Mouse (Mus musculus) liver, embryonic 16.5 days (tissue): ENCODE results near the gene Ktn1. TPM values are rescaled to one million over a fixed set of nuclear protein-coding genes. Genes with fewer than 3 reads are reported as not detected.

ENCODE experiments used
- ATAC-seq: fragments of 200-750 bp; cut with Nextera tagmentation; 2 replicates; pipeline ENCODE4 v1.8.0; 2017; ENCODE audit warnings: low read depth, mild to moderate bottlenecking, moderate number of reproducible peaks, moderate library complexity
- H3K27ac ChIP-seq: fragments of 300-500 bp; sonication (generic); 2 replicates; pipeline ENCODE4 v1.5.1; 2014; ENCODE audit warnings: mild to moderate bottlenecking, low read length
- H3K27me3 ChIP-seq: fragments of 300-500 bp; sonication (generic); 2 replicates; pipeline ENCODE4 v1.6.1; 2014; ENCODE audit warnings: low read depth, low read length, mixed read lengths; ENCODE audit not compliant: control insufficient read depth, insufficient read depth
- H3K36me3 ChIP-seq: fragments of 300-500 bp; sonication (generic); 2 replicates; pipeline ENCODE4 v1.6.1; 2014; ENCODE audit warnings: mild to moderate bottlenecking; ENCODE audit not compliant: control insufficient read depth, insufficient read depth
- H3K4me1 ChIP-seq: fragments of 300-500 bp; sonication (generic); 2 replicates; pipeline ENCODE4 v1.6.1; 2014; ENCODE audit warnings: low read depth, low read length, mixed read lengths; ENCODE audit not compliant: control insufficient read depth
- H3K4me2 ChIP-seq: fragments of 300-500 bp; sonication (generic); 2 replicates; pipeline ENCODE4 v1.6.1; 2014; ENCODE audit warnings: low read depth, low read length, mixed read lengths
- H3K4me3 ChIP-seq: fragments of 300-500 bp; sonication (generic); 2 replicates; pipeline ENCODE4 v1.5.1; 2014; ENCODE audit warnings: low read depth, mild to moderate bottlenecking, low read length
- H3K9ac ChIP-seq: fragments of 300-500 bp; sonication (generic); 2 replicates; pipeline ENCODE4 v1.6.1; 2014; ENCODE audit warnings: low read depth, low read length
- H3K9me3 ChIP-seq: fragments of 300-500 bp; sonication (generic); replicated peaks from 2 replicates; pipeline ENCODE4 v1.6.1; 2016; ENCODE audit warnings: low read length; ENCODE audit not compliant: control insufficient read depth
- WGBS: fragments of 180-500 bp; shearing (Covaris S2); extraction: QIAGEN DNeasy Blood & Tissue Kit; methylation state at CpG from one replicate; pipeline ENCODE4 v1.1.7; 2014; ENCODE audit not compliant: insufficient replicate concordance; 5-methylcytosine and 5-hydroxymethylcytosine counted together
- polyA plus RNA-seq: library from polyadenylated mRNA; unstranded; fragments of >200 nt; fragmentation: Nextera tagmentation; extraction: Ambion mirVana; gene quantifications from 2 replicates; pipeline ENCODE4 v1.2.1, GENCODE M21; 2015

Gene Ktn1
- polyA plus RNA-seq, 1 experiment from 2014 or later, result 10.4 TPM

DNA sequence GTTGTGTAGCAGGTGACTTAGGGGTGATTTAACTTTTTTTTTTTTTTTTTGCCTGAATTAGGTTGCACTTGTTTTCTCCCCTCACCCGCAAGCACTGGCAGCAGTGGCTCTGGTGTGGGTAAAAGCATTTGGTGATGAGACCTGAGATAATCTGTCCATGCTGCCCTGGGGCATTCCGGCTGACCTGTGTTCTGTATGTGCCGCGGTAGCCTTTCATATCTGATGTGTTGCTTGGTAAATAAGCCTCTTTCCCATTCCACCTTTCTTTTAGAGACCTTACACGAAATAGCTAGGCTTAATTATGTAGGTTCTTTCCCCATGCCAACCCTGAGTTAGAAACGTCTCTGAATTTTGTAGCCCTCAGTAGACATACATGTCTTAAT lies 2.1 kb downstream of the Ktn1 start:
- peaks cover 5% of the 10 kb centered on the region for H3K4me1 ChIP-seq
- no peak for ATAC-seq
- peak overlapping the region; percentile 74; the same call in 1 of the 2 replicates for H3K9ac ChIP-seq
- 28% methylated on average over 6 of the region's 6 CpGs for WGBS
- H3K27me3 ChIP-seq, result peaks cover 3% of the 10 kb centered on the region; the same call in 1 of the 2 replicates
- peak overlapping the region; percentile 87 for H3K4me2 ChIP-seq
- H3K27ac ChIP-seq, result no peak overlapping the region
- H3K9me3 ChIP-seq, result no peaks in the 10 kb centered on the region
- H3K36me3 ChIP-seq, result no peaks in the 10 kb centered on the region
- peak overlapping the region; percentile 74 for H3K4me3 ChIP-seq

DNA sequence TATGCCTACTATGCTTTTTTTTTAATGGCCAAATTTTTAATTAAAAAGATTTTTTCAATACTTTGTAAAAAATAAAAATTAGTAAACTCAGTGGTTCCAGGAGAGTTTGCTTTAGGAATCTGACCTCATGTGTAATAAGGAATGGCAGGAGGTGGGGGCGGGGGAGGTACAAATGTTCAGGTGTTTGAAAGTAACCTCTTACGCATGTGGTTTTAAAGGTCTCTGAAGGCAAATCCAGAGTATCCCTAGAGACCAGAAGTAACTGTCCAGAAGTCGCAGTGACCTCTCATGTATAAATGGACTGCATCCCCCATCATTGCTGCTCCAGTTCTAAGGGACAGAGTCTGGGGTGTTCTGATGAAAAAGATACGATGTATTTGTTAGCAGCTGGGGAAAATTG lies 3.0 kb downstream of the Ktn1 start:
- ATAC-seq, result no peak
- H3K9ac ChIP-seq, result no peak overlapping the region
- peaks cover 5% of the 10 kb centered on the region for H3K4me1 ChIP-seq
- H3K27ac ChIP-seq, result no peak overlapping the region
- H3K27me3 ChIP-seq, result peaks cover 3% of the 10 kb centered on the region; the same call in 1 of the 2 replicates
- WGBS, result 65% methylated on average over 4 of the region's 4 CpGs
- no peaks in the 10 kb centered on the region for H3K9me3 ChIP-seq
- H3K4me3 ChIP-seq, result no peak overlapping the region
- no peaks in the 10 kb centered on the region for H3K36me3 ChIP-seq
- H3K4me2 ChIP-seq, result no peak overlapping the region

DNA sequence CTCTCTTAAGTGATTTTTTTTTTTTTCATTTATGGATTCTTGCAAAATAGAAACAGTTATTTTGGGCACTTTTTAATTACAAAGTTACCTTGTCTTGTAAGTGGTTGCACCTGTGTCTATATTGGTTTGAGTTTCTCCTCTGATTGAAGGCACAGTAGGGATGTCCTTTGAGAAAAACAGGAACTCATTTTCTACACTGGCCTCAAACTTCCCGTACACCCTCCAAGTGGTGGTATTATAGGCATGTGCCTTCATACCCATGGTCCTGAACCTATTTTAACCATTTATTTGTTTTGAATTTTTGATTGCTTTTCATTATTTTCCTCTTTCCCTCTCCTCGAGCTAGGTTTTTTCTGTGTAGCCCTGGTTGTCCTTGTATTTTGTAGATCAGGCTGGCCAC lies 7.2 kb downstream of the Ktn1 start:
- H3K27me3 ChIP-seq, result no peaks in the 10 kb centered on the region
- no peak for ATAC-seq
- no peaks in the 10 kb centered on the region for H3K36me3 ChIP-seq
- H3K9ac ChIP-seq, result no peak overlapping the region
- WGBS, result 34% methylated on average over 2 of the region's 2 CpGs
- no peaks in the 10 kb centered on the region for H3K9me3 ChIP-seq
- no peak overlapping the region for H3K27ac ChIP-seq
- no peak overlapping the region for H3K4me3 ChIP-seq
- no peak overlapping the region for H3K4me2 ChIP-seq
- peaks cover 2% of the 10 kb centered on the region; the same call in 1 of the 2 replicates for H3K4me1 ChIP-seq

DNA sequence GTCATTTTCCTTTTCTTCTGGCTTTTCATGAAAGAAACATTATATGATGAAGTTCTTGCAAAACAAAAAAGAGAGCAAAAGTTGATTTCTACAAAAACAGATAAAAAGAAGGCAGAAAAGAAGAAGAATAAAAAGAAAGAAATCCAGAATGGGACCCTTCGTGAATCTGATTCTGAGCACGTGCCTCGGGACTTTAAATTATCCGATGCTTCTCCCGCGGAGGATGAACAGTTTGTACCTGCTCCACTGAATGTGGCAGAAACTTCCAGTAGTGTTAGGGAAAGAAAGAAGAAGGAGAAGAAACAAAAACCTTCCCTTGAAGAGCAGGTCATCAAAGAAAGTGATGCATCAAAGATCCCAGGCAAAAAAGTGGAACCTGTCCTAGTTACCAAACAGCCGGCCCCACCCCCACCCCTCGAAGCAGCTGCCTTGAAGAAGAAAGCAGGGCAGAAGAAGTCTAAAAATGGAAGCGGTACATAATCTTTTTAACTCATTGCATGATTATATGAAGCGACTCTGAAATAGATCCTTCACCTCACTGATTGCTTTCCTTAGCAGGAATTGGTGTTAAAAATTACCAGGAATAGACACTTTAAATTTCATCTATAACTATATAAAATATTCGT lies 15.7 kb downstream of the Ktn1 start:
- Histone ChIP-seq H3K4me1 (no peaks in the 10 kb centered on the region), H3K36me3 (no peaks in the 10 kb centered on the region), H3K27ac (no peak overlapping the region), H3K27me3 (no peaks in the 10 kb centered on the region), H3K4me2 (no peak overlapping the region), H3K9ac (no peak overlapping the region), H3K9me3 (no peaks in the 10 kb centered on the region), H3K4me3 (no peak overlapping the region)
- no peak for ATAC-seq
- WGBS, result 71% methylated on average over 11 of the region's 11 CpGs

DNA sequence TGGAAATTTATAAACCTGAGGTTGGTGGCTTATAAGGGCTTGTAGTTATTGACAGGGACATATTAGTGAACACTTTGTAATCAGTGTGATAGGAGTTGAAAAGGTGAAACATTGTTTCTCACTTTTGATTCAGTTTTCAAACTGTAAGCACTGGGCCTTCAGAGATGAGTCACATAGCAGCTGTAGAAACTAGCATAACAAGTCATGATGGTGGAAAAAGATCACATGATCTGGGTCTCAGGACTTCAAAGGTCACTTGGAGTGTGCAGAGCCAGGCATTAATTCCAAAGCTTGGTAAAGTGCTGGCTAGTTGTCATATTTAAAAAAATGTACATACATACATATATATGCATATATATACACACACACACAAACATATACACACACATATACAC lies 16.2 kb downstream of the Ktn1 start:
- no peak for ATAC-seq
- H3K4me1 ChIP-seq, result no peaks in the 10 kb centered on the region

DNA sequence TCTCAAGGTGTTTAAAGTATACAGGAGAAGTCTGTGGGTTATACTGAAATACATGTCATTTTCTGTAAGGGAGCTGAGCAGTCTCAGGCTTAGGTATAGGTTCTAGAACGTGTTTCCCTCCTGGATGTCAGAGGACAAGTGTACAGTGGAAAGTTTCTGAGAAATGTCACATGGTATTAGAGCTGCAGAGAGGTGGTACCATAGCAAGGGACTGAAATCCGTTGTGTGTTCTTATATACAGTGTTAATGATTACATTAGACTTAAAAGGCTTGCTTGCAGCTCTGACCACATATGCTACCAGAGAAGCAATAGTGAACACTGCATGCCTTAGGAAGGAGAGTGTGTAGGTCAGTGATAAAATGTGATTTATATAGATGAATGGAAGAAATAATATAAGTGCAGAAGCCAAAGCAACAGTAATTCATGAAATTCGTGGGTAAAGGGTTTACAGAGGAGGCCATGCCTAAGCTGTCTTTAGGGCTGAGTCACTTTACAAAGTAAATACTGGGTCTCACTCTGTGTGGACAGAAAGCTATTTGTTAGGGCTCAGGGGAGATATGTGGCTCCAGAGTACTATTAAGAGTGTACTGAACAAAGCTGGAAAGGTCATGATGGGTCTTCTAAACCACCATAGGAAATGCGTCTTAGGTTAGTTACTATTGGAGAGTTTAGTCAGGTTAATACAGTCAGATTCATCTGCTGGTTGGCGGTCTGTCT lies 17.0 kb downstream of the Ktn1 start:
- Histone ChIP-seq H3K4me2 (no peak overlapping the region), H3K4me1 (no peaks in the 10 kb centered on the region), H3K9me3 (no peaks in the 10 kb centered on the region), H3K27me3 (no peaks in the 10 kb centered on the region), H3K36me3 (no peaks in the 10 kb centered on the region), H3K9ac (no peak overlapping the region), H3K4me3 (no peak overlapping the region), H3K27ac (no peak overlapping the region)
- ATAC-seq, result peak; percentile 85
- WGBS, result 66% methylated on average over 5 of the region's 5 CpGs

More for the DNA sequence above, 16.2 kb downstream of the Ktn1 start:
- Histone ChIP-seq H3K4me3 (no peak overlapping the region), H3K27ac (no peak overlapping the region), H3K27me3 (no peaks in the 10 kb centered on the region), H3K4me2 (no peak overlapping the region), H3K9ac (no peak overlapping the region), H3K9me3 (no peaks in the 10 kb centered on the region), H3K36me3 (no peaks in the 10 kb centered on the region)

DNA sequence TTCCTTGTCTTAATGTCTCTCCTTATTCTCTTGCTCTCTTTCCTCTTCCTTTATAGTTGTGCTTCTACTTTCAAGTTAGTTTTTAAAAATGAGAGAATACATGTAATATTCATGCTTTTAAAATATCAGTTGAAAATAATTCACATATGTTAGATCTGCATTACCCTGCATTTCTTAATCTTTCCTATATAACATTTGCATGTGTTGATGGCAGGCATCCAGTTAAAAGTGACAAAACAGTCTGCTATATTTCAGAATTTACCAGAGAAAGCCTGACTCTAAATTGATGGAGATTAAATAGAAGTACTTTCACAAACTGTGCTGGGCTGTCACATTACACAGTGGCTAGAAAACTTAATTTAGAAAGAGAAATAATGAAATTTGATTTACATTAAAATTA lies 19.8 kb downstream of the Ktn1 start:
- Histone ChIP-seq H3K4me1 (no peaks in the 10 kb centered on the region), H3K27me3 (no peaks in the 10 kb centered on the region), H3K9ac (no peak overlapping the region), H3K36me3 (no peaks in the 10 kb centered on the region), H3K4me2 (no peak overlapping the region), H3K27ac (no peak overlapping the region), H3K4me3 (no peak overlapping the region), H3K9me3 (no peaks in the 10 kb centered on the region)
- ATAC-seq, result no peak

DNA sequence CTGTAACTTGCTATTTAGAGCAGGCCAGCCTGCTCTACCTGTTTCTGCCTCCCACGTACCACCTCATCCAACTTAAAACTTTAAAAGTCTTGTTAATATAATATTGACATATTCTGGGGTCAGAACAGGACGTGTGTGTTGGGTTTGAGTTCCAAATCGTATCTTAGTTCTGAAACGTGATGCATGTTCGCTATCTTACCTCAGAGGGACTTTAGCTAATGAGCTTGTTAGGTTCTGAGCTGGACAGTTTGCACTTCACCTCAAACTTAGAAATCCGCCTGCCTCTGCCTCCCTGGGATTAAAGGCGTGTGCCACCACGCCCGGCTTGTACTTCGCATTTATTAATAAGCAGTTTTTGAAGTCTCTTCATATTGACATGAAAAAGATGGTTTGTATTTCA lies 34.6 kb downstream of the Ktn1 start:
- H3K36me3 ChIP-seq, result peaks cover 13% of the 10 kb centered on the region
- H3K4me3 ChIP-seq, result no peak overlapping the region
- no peaks in the 10 kb centered on the region for H3K9me3 ChIP-seq
- no peaks in the 10 kb centered on the region for H3K4me1 ChIP-seq
- H3K4me2 ChIP-seq, result no peak overlapping the region
- no peak overlapping the region for H3K27ac ChIP-seq
- 79% methylated on average over 10 of the region's 10 CpGs for WGBS
- no peaks in the 10 kb centered on the region for H3K27me3 ChIP-seq
- no peak overlapping the region for H3K9ac ChIP-seq
- ATAC-seq, result no peak

DNA sequence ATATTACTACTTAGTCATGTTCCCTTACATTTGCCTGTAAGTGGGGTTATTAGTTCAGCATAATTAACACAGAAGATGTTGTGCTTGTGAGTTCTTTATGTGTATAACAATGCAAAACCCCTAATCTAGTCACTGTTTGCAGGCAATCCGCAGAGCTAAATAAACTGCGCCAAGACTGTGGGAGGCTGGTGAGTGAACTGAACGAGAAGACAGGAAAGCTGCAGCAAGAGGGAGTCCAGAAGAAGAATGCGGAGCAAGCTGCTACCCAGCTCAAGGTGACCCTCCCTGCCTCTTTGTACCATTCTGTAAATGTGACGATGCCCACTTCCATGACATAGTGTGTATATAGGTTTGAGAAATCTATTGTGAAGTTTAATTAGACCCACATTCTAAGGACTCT lies 36.3 kb downstream of the Ktn1 start:
- Histone ChIP-seq H3K36me3 (peaks cover 9% of the 10 kb centered on the region), H3K9me3 (no peaks in the 10 kb centered on the region), H3K9ac (no peak overlapping the region), H3K4me1 (no peaks in the 10 kb centered on the region), H3K27ac (no peak overlapping the region), H3K4me3 (no peak overlapping the region), H3K27me3 (no peaks in the 10 kb centered on the region), H3K4me2 (no peak overlapping the region)
- WGBS, result 90% methylated on average over 5 of the region's 5 CpGs
- ATAC-seq, result no peak
